Mouse (Mus musculus): ENCODE data around the gene Fbxw11.

Gene Fbxw11

DNA sequence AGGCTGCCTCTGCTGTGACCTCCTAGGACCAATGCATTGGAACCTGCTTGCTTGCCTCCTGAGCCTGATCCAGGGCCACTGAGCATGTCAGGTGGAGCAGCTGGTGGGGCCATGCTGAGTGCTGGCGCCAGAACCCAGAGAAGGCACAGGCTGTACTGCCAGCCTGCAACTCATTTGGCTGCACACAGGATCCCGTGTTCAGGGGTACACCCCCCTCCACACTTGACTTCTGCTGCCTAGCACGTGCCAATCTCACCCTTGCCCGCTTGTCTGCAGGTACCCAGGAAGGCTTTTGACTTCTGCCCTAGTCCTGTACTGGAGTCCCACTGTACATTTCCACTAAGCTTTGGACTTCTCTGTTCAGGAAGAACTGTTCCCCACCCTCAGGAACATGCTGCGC lies 19.3 kb upstream of the Fbxw11 start:
- DNase-seq (ENCODE audit: extremely low read depth, insufficient read length, low spot score), result no peak

DNA sequence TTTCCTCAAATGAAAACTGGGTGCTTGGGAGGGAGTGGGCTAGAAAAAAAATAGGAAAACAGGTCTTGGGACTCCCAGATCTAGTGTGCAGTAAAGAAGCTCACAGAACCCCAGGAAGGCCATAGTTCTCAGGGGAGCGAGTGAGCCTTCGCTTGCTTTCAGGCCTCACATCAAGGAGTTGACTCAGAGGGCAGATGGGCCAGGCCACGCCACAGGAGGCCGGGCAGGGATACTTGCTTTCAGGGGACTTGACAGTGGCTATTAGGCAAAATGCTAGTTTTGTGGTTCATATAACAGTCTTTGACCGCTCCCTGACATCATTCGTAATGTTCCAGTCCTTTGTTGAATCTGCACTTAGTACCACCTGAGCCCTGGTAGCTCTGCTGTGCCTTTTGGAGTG lies 18.6 kb upstream of the Fbxw11 start:
- DNase-seq (ENCODE audit: extremely low read depth, insufficient read length, low spot score), result no peak

DNA sequence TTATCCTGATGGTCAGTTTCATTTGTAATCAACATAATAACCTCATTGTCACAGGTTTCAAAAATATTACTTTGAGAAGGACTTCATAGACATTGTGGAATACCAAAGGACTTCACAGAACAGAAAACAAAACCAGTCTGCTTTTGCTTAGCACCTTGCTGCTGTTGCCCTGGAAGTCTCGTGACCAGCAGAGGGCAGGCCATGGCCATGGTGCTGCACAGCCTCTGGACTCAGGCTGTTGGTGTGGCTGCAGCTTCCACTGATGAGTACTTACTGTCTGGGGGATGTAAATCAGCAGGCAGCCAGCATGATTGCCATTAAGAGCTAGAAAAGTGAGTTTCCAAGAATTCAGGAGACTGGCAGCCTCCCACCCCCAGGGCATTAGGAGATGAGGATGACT lies 16.8 kb upstream of the Fbxw11 start:
- no peak for DNase-seq (ENCODE audit: extremely low read depth, insufficient read length, low spot score)

DNA sequence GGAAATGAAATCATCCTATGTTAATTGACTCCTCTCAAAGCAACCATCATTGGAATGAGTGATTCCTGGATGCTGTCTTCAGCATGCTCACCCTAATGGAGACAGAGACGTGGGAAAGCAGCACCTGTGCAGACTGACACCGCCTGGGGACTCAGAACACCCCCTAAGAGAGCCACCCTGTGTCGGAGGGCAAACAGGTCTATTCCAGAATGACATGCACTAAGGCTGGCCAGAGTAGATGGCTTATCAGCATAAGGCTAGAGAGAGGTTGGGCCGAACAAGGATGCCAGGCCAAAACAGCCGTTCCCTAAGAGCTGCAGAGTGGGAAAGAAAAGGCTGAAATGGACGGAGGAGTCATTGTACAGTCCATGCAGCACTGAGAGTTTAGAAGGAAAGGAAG lies 16.4 kb upstream of the Fbxw11 start:
- no peak for DNase-seq (ENCODE audit: extremely low read depth, insufficient read length, low spot score)

DNA sequence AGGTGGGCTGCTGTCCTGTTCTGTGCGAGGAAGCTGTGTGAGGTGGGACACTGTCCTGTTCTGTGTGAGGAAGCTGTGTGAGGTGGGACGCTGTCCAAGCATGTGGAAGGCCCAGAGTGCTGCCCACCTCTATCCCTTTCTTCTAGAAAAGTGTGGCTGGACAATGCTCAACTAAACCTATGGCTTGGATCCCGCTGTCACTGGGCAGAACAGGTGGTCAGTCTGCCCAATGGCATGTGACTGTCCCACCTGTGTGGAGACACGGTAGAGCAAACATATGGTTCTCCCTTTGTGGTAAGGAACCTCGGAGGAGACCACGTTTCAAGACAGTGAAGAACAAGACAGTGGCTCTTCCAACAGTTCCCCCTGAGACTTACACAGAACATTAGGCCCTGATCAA lies 14.6 kb upstream of the Fbxw11 start:
- no peak for DNase-seq (ENCODE audit: extremely low read depth, insufficient read length, low spot score)

DNA sequence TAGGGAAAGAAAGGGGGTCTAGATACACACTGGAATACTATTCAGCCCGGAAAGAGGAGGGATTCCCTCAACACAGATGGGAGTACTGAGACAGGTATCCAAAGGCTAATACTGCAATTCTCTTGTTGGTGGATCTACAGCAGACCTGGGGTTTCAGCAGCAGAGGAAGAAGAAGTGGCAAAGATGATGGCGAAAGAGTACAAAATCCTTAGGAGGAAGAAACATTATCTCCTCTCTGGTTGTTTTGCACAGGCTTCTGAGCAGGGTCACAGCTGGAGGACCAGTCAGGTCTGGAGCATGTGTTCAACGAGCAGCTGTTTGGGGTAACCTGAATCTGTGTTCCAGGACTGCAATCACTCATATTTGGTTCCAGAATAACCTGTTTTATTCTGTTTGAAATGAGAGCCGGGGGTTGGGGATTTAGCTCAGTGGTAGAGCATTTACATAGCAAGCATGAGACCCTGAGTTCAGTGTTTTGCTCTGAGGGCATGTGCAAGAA lies 12.8 kb upstream of the Fbxw11 start:
- DNase-seq (ENCODE audit: extremely low read depth, insufficient read length, low spot score), result no peak

DNA sequence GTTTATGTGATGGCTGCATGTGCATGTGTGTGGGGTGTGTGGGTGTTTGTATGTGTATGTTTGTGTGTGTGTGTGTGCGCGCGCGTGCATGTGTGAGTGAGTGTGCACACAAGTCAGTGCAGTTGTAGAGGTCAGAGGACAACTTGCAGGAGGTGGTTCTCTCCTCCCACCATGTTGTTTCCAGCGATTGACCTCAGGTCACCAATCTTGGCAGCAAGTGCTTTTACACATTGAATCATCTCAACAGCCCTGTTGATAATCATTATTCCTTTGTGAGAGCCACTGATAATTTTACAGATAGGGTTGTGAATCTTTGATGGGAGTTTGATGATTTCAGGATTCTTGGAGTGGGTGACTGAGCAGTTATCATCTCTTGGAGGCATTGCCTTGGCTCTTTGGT lies 9.9 kb upstream of the Fbxw11 start:
- DNase-seq (ENCODE audit: extremely low read depth, insufficient read length, low spot score), result no peak

DNA sequence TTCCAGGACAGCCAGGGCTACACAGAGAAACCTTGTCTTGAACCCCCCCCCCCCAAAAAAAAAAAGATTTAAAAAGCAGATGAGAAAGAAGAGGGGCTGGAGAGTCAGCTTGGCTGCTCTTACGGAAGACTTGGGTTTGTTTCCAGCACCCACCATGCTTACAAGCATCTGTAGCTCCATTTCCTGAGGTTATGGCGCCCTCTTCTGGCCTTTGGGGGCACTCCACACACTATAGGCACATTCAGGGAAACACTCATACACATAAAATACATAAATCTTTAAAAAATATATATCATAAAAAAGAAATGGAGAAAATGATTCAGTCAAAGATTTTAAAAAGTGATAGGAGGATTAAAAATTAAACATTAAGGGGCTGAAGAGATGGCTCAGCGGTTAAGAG lies 9.0 kb upstream of the Fbxw11 start:
- DNase-seq (ENCODE audit: extremely low read depth, insufficient read length, low spot score), result no peak

DNA sequence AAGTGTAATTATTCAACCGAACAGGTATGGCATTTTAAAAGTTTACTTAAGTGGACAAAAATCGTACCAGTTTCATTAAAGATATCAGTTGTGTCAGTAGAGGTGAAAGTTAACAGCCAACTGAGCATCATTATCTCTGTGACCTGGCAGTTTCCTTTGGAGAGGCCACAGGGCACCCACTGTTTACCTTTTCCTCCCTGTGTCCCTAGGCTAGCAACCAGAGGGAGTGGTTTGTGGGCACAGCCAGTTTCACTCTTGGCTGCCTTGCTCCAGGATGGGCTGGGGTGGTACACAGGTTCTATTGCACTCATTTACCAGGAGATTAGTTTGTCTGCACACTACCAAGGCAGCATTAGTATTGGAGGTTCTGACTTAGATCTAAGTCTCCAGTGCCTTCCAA lies 8.4 kb upstream of the Fbxw11 start:
- DNase-seq (ENCODE audit: extremely low read depth, insufficient read length, low spot score), result no peak

DNA sequence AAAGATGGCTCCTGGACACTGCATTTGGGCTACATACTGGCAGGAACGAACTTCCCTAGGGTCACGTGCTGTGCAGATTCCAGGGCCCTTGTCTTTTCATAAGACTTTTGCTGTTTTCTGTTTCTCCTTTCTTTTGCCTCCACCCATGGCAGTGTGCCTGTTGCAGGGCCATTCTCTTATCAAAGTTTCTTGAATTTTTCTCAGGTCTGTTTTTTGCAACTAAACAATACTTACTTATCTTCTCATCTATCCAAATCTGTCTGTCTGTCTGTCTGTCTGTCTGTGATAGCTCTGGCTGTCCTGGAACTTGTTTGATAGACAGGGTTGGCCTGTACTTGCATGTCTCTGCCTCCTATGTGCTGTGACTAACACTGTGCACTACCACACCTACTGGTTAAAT lies 7.7 kb upstream of the Fbxw11 start:
- no peak for DNase-seq (ENCODE audit: extremely low read depth, insufficient read length, low spot score)

DNA sequence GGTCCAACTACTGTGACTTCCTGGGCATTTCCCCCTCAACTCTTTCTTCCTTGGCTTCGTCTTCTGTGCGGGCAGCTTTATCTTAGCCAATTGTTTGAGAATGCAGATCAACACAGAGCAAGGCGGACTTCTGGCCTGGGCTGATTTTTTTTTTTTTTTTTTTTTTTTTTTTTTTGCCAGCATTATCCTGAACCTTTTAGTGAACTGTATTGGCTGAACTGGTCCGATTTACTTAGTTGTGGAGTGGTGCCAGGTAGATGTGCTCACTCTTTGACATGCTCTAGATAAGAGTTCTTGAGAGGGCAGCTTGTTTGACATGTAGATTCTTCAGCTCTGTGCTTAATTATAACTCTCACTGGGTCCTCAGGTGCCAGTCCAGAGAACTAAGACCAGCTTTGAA lies 6.2 kb upstream of the Fbxw11 start:
- DNase-seq (ENCODE audit: extremely low read depth, insufficient read length, low spot score), result no peak

DNA sequence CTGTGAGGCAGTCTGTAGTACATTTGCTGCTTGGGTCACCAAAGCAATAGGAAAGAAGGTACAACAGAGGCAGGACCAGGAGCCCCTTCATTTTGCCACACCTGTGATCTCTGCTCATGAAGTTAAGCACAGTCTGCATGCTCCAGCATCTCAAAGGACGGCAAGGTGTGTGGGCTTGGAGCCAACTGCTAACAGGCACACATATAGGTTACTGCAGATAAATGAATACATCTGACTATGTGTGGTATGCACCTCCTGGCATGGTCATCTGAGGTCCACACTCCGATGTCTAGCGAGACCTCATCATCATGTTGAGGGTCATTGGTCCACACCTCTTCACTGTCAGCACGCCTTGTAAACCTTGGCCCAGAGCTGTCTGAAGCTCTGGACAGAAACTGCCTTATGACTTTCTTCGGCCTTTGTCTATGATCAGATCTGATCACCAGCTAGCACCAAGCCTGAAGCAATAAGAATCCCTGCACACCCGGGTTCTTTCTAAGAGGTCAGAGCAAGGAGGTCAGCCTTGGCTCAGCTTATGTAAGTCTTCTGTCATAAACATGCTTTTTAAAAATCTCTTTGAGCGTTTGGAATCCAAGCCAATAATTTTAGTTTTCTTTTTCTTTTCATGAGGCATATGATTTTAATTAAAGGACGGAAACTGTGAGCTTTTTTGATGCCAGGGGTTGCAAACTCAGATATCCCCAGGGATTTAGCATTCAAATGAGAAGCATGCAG lies 3.8 kb upstream of the Fbxw11 start:
- DNase-seq (ENCODE audit: extremely low read depth, insufficient read length, low spot score), result no peak

DNA sequence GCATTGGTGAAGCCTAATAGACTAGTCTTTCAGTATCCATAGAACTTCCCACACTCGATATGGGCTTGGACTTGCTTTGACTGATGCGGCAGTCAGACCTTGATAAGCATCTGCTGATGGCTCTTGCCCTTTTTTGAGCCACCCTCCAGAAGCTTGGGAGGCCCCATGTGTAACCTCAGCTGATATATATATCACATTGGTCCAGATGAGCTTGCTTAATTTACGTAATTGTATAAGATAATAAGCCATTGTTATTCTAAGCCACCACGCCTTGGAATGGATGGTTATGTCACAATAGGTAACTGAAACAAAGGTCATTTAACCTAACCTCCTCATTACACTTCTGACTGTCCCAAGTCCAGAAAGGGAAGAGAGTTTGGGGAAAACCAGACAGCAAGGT lies 1.9 kb upstream of the Fbxw11 start:
- DNase-seq (ENCODE audit: extremely low read depth, insufficient read length, low spot score), result no peak

DNA sequence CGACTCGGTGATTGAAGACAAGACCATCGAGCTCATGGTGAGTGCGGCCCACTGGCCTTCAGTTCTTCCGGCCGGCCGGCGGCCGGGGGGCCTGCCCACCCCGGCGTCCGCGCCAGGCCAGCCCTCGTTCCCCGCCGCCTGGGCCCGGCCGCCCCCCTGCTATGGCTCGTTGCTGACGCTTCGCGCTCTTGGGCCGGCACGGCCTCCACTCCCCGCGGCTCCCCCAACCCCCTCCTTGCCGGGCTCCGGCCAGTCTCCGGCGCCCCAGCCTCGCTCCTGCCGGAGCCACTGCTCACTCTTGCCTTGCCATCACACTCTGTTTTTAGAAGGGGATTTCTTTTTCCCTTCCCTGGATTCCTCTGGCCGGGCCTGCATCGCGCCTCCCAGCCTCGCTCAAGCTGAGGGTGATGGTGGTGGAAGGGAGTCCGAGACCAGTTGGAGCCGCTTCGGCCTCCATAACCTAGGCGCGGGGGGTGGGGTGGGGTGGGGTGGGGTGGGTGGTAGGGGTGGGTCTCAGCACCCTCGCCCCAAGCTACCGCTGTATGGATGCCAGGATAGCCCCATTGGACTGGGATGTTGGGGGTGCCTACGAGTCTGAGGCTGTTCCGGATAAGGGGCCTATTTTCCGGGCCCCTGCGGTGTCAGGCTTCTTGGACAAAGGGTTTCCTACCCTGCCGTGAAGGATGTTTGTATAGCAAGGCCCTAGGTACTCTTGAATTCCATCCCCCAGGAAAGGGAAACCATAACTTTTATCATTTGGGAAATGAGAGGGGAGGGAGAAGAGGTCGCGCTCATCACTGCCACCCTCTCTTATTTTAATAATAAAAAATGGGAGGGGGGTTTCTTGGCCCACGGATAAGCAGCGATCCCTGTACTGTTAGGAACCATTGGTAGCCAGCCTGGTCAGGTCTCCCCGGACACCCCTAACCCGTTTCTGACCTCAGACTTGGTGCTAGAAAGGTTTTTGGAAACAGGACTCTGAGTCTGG lies 669 bp downstream of the Fbxw11 start:
- no peak for DNase-seq (ENCODE audit: extremely low read depth, insufficient read length, low spot score)

DNA sequence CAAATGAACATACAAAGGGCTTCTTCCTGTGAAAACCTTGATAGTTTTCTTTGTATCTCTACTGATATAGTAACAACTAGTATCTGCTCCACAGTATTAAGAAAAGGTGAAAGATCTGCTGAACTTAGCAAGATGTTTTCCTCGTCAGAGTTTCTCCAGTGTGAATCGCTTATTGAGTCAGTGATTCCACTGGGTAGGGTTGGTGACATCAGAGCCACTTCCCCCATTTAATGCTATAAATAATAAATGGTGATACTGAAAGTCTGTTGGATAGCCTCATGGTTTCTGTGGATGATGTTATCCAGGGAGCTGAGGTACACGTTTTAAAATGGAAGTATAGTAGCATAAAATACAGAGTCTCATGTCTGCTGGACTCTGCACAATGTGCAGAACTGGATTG lies 1.5 kb downstream of the Fbxw11 start:
- no peak for DNase-seq (ENCODE audit: extremely low read depth, insufficient read length, low spot score)

DNA sequence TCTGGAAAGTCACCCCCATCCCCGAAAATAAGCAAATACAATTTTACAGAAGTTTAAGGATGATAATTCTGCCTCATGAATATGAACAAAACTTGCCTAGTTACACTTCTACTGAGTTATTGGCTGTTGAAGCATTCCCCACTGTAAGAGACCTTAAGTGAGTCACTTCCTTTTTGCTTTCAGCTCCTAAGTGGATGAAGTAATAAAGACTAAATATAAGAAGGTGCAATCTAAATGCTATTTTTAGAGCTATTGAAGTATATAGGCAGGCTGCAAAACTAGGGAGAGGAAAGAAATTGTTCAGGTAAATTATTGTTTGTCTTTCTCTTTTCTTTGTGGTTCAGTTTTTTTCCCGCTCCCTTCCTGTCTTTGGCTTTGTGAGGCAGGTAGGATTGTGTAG lies 4.7 kb downstream of the Fbxw11 start:
- no peak for DNase-seq (ENCODE audit: extremely low read depth, insufficient read length, low spot score)

DNA sequence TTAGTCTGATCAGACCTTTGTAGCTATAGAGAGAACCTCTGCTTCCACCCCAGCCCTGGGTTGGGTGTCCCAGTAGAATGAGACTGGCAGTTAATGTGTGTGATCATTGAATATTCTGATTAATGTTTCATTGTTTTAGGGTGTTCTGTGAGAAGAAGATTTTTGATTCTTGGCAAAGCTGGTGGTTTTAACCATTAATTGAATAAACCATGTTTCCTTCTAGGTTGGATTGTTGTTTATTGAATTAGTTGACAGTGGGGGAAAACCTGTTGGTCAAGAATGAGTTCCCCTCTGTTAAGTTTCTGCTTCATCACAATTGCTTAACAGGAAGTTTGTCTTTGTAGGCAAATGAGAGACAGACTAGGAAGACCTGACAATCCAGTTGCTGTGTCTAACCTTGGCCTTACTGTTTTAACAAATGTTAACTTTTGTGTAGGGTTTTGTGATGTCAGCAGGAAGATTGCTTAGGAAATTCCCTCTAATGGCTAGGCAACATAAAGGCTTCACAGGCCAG lies 7.8 kb downstream of the Fbxw11 start:
- DNase-seq (ENCODE audit: extremely low read depth, insufficient read length, low spot score), result no peak

DNA sequence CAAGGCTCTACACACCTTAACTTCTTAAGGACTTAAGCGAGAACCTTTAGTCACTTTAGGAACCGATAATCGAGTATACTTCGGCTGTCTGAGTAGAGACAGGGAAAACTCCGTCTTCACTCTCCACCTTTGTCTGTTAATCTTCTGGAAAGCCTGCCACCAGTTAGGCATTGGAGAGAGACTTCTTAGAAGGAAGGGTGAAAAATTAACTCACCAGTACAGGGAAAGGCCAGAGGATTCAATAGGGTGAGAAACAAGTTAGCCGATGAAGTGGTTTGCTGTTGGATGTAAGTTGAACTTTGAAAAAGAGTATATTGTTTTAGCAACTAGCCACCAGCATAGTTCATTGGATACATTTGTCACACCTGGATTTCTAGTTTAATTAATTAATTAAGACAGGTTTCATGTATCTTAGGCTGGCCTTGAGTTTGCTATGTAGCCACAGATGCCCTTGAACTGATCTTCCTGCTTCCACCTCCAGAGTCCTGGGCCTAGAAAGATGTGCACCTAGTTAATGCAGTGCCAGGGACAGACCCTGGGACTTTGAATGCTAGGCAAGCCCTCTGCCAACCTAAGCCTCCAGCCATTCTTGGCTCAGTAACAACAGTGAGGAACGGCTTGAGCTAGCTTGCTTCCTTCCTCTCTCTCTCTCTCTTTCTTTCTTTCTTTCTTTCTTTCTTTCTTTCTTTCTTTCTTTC lies 8.5 kb downstream of the Fbxw11 start:
- no peak for DNase-seq (ENCODE audit: extremely low read depth, insufficient read length, low spot score)

DNA sequence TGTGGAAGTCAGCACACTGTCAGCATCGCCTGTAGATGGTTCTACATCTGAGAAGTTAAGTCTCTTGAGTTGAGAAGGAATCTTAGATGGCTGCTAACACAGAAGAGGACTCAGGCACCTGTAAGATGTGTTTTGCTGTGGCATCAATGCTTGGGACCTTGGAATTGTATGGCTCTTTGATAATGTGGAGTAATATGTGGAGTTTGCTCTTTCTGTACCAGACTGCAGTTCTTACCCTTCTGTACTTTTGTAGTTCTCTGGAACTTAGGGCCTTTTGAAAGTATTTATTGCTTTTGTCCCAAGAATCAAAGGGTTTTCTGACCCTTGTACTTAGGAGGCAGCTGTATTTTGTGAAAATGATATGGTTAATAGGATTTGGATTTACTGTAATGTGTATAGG lies 9.2 kb downstream of the Fbxw11 start:
- DNase-seq (ENCODE audit: extremely low read depth, insufficient read length, low spot score), result no peak

DNA sequence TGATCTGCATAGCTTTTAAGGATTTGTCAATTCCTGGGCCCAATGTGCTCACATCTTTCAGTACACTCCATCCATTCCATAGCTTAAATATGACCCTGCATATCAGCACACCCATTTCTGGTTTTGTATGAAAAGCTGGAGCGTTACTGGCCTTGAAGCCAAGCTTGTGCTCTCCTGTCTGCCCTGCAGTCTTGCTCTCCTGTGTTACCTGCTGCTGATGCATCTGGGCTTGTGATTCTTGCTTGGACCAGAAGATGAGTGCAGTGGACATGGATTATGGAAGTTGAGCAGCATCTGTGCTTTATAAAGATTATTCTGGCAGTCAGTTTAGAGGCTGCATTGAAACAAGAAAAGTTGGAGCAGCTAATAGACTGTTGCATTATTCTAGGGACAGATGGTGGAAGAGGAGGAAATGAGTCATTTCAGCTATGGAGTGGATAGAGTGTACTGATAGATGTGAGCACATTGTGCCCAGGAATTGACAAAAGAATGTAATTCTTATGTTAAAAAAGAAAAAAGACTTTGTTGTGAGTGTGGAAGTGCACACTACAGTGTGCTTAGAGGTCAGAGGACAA lies 19.6 kb downstream of the Fbxw11 start:
- DNase-seq (ENCODE audit: extremely low read depth, insufficient read length, low spot score), result no peak

DNA sequence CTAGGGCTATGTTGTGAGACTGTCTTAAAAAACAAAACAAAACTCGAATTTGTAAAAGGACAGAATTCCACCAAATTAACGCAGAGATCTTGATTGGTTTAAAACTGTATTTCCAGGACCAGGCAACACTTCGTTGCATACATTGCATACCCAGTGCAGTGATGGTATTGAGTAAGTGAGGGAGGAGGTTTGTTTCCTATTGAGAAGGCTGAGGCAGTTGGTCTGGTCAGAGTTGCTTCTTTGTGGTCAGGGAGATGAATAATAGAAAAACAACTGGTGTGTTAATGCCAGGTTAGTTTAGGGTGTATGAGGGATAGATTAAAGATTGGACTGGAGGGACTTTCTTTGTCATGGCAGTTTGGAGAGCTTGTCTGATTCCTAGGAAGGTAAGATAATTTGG lies 23.1 kb downstream of the Fbxw11 start:
- no peak for DNase-seq (ENCODE audit: extremely low read depth, insufficient read length, low spot score)

All from 3134 (cell line).